Mouse (Mus musculus): Measurements from ENCODE around the gene Olfr1440. TPM values are rescaled to one million over a fixed set of nuclear protein-coding genes. Genes with fewer than 3 reads are reported as not detected.

Gene Olfr1440
- not detected in 2 replicates for polyA plus RNA-seq (2015; fragmentation: Nextera tagmentation; extraction: Ambion mirVana)

DNA sequence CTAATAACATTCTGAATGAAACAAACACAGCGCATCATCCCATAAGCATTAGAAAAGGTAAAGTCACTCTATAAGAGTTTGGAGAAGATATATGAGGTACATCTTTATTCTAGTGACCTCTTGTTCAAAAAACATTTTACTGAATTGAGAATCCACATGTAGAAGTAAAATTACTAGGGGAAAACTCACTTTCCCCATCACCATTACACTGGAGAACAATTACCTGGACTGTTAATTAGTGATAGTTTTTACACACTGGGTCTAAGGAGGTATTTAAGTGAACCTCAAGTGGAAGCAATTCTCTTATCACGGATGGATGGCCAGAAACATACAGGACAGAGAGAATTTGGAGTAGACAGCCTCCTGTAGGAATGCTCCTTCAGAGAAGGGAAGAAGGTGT lies at the start of gene Olfr1440:
Gene Olfr1440, plus strand, starts transcription at position 301 of the 400 bp plus-strand sequence.
- Histone ChIP-seq H3K27me3 (ENCODE audit: insufficient read depth, low read length) (no peaks in the 10 kb centered on the region), H3K4me1 (ENCODE audit: insufficient read depth) (no peaks in the 10 kb centered on the region), H3K9ac (replicated peaks) (no peak within 1 kb of the TSS), H3K27ac (ENCODE audit: low read depth) (no peak within 1 kb of the TSS), H3K4me3 (ENCODE audit: low read depth, low read length) (no peak within 1 kb of the TSS), H3K9me3 (ENCODE audit: low read length) (no peaks in the 10 kb centered on the region), H3K36me3 (replicated peaks; ENCODE audit: insufficient read depth, low read length) (no peaks in the 10 kb centered on the region), H3K4me2 (ENCODE audit: low read depth, low read length) (no peak within 1 kb of the TSS)
- DNase-seq (no peak), ATAC-seq (no peak)
- no peak for TF ChIP-seq CTCF (IDR thresholded peaks at IDR 0.05; ENCODE audit: low read depth)
- TF ChIP-seq EP300 (IDR thresholded peaks at IDR 0.05; ENCODE audit: low read depth) = no peak
- 74% methylated on average over 2 of the region's 2 CpGs for WGBS (ENCODE audit: insufficient replicate concordance)

DNA sequence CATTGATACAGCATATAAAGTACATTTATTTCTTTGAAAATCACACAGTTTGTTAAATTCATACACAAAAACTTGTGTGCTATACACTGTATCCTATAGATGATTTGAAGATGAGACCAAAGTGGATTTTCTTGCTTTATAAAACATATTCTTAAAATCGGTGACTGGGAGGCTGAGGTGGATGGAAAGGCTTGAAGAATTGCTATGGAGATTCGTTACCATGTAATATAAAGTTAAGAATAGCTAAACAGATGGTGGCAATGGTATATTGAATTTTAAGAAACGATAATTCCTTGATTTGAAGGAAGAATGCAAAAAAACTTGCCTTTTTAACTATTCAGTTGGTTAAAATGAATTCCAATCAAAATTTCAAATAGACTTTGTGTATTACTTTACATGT lies 14.1 kb upstream of the Olfr1440 start:
- DNase-seq (no peak), ATAC-seq (no peak)
- no peaks in the 10 kb centered on the region for H3K36me3 ChIP-seq (replicated peaks; ENCODE audit: insufficient read depth, low read length)
- no peaks in the 10 kb centered on the region for H3K27me3 ChIP-seq (ENCODE audit: insufficient read depth, low read length)
- no peak overlapping the region for H3K9ac ChIP-seq (replicated peaks)
- no peak overlapping the region for H3K4me3 ChIP-seq (ENCODE audit: low read depth, low read length)
- WGBS (ENCODE audit: insufficient replicate concordance) = 61% methylated on average over 3 of the region's 3 CpGs
- TF ChIP-seq CTCF (IDR thresholded peaks at IDR 0.05; ENCODE audit: low read depth) = no peak
- TF ChIP-seq EP300 (IDR thresholded peaks at IDR 0.05; ENCODE audit: low read depth) = no peak
- H3K9me3 ChIP-seq (ENCODE audit: low read length) = no peaks in the 10 kb centered on the region
- no peaks in the 10 kb centered on the region for H3K4me1 ChIP-seq (ENCODE audit: insufficient read depth)
- no peak overlapping the region for H3K4me2 ChIP-seq (ENCODE audit: low read depth, low read length)
- no peak overlapping the region for H3K27ac ChIP-seq (ENCODE audit: low read depth)

DNA sequence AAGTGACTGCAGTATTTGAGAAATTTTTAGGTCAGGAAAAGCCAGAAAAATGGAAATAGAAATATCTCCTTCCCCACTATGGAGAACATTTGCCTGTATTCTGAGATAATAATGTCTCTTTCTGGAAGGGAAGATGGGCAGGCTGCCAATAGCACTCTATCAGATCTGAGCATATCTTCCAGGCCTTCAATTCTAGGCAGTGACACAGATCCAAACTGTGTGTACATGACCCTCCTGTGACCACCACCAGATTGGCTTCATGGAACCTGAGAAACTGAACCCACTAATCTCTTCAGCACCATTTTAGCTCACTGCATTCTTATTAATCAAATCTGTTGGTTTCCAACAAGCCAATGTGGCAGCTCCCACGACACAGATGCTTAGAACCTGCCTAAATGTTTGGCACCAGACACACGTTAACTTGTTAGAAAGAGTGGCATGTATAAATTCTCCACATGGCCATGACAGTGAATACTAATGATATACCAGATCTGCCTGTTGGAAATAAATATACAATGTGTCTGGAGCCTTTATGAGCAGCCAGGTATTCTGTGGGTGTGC lies 12.5 kb upstream of the Olfr1440 start:
- Histone ChIP-seq H3K4me1 (ENCODE audit: insufficient read depth) (no peaks in the 10 kb centered on the region), H3K27me3 (ENCODE audit: insufficient read depth, low read length) (no peaks in the 10 kb centered on the region), H3K4me3 (ENCODE audit: low read depth, low read length) (no peak overlapping the region), H3K9me3 (ENCODE audit: low read length) (no peaks in the 10 kb centered on the region), H3K4me2 (ENCODE audit: low read depth, low read length) (no peak overlapping the region), H3K9ac (replicated peaks) (no peak overlapping the region), H3K36me3 (replicated peaks; ENCODE audit: insufficient read depth, low read length) (no peaks in the 10 kb centered on the region), H3K27ac (ENCODE audit: low read depth) (no peak overlapping the region)
- ATAC-seq (no peak), DNase-seq (no peak)
- 64% methylated on average over 2 of the region's 2 CpGs for WGBS (ENCODE audit: insufficient replicate concordance)
- no peak for TF ChIP-seq CTCF (IDR thresholded peaks at IDR 0.05; ENCODE audit: low read depth)
- TF ChIP-seq EP300 (IDR thresholded peaks at IDR 0.05; ENCODE audit: low read depth) = no peak

DNA sequence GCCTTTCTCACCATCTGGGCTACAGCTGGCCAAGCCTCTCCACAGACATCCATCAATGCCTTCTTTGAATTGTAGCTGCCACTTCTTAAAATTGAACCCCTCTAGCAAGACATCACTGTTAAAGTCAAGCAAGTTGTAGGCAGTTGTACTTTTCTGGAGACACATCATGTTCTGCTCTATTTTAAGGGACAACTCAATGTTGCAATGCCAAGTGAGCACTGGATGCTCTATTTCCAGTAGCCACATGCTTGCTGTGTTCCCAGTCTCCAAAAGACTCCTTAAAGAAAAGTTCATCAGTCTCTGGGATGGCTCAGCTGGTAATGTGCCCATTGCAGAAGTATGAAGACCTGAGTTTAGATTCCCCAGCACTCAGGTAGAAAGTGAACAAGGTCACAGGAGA lies 26.7 kb downstream of the Olfr1440 start:
- ATAC-seq = no peak

DNA sequence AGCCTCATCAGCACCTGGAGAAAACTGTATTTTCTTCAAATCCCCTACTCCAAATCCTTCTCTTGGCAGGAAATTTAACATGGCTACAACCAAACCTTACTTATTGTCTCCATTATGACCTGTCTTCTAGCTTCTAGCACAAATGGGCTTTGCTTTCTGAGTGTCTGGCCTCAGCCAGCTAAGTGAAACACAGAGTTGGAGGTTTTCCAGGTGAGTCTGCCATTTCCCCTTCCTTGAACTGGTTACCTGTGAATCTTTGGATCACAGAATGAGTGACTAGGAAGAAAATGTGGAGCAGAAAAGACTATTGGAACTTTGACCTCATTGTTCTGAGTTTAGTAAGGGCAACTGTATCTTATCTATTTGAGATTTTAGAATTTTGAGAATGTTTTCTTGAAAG lies 30.3 kb downstream of the Olfr1440 start, which contains the start of gene Olfr1441:
Gene Olfr1441, plus strand, starts transcription at position 73 of the 400 bp plus-strand sequence.
- H3K27me3 ChIP-seq (ENCODE audit: insufficient read depth, low read length) = no peaks in the 10 kb centered on the region
- no peak within 1 kb of the TSS for H3K4me2 ChIP-seq (ENCODE audit: low read depth, low read length)
- H3K9me3 ChIP-seq (ENCODE audit: low read length) = no peaks in the 10 kb centered on the region
- H3K9ac ChIP-seq (replicated peaks) = no peak within 1 kb of the TSS
- H3K4me1 ChIP-seq (ENCODE audit: insufficient read depth) = no peaks in the 10 kb centered on the region
- H3K36me3 ChIP-seq (replicated peaks; ENCODE audit: insufficient read depth, low read length) = no peaks in the 10 kb centered on the region
- TF ChIP-seq EP300 (IDR thresholded peaks at IDR 0.05; ENCODE audit: low read depth) (no peak), CTCF (IDR thresholded peaks at IDR 0.05; ENCODE audit: low read depth) (no peak)
- DNase-seq (no peak), ATAC-seq (no peak)
- H3K4me3 ChIP-seq (ENCODE audit: low read depth, low read length) = no peak within 1 kb of the TSS
- H3K27ac ChIP-seq (ENCODE audit: low read depth) = no peak within 1 kb of the TSS

More for the DNA sequence above, 26.7 kb downstream of the Olfr1440 start:
- no peak overlapping the region for H3K9ac ChIP-seq (replicated peaks)
- TF ChIP-seq CTCF (IDR thresholded peaks at IDR 0.05; ENCODE audit: low read depth) = no peak
- H3K9me3 ChIP-seq (ENCODE audit: low read length) = no peaks in the 10 kb centered on the region
- H3K27ac ChIP-seq (ENCODE audit: low read depth) = no peak overlapping the region
- H3K4me1 ChIP-seq (ENCODE audit: insufficient read depth) = no peaks in the 10 kb centered on the region
- no peak overlapping the region for H3K4me3 ChIP-seq (ENCODE audit: low read depth, low read length)
- no peaks in the 10 kb centered on the region for H3K36me3 ChIP-seq (replicated peaks; ENCODE audit: insufficient read depth, low read length)
- no peak overlapping the region for H3K4me2 ChIP-seq (ENCODE audit: low read depth, low read length)
- H3K27me3 ChIP-seq (ENCODE audit: insufficient read depth, low read length) = no peaks in the 10 kb centered on the region
- no peak for DNase-seq

DNA sequence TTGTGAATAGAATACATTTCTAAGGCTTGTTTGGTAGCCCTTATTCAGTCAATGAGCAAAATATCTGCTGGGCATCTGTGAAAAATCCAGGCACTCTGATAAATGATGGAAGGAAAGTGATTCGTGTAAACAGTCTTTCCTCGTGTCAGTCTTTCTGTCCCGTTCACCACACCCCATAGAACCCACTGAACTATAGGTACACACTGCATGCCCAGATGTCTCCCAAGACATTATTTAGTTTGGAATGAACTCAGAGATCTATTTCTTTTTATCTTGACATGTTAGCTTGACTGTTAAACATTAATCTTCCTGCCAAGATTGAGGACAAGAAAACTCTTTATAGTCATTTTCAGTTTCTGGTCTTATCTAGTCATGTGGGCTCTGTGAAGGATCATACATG lies 31.2 kb downstream of the Olfr1440 start:
- DNase-seq (no peak), ATAC-seq (no peak)
- H3K27ac ChIP-seq (ENCODE audit: low read depth) = no peak overlapping the region
- H3K4me2 ChIP-seq (ENCODE audit: low read depth, low read length) = no peak overlapping the region
- H3K9me3 ChIP-seq (ENCODE audit: low read length) = no peaks in the 10 kb centered on the region
- no peak overlapping the region for H3K4me3 ChIP-seq (ENCODE audit: low read depth, low read length)
- no peaks in the 10 kb centered on the region for H3K36me3 ChIP-seq (replicated peaks; ENCODE audit: insufficient read depth, low read length)
- H3K27me3 ChIP-seq (ENCODE audit: insufficient read depth, low read length) = no peaks in the 10 kb centered on the region
- TF ChIP-seq EP300 (IDR thresholded peaks at IDR 0.05; ENCODE audit: low read depth) (no peak), CTCF (IDR thresholded peaks at IDR 0.05; ENCODE audit: low read depth) (no peak)
- no peak overlapping the region for H3K9ac ChIP-seq (replicated peaks)
- H3K4me1 ChIP-seq (ENCODE audit: insufficient read depth) = no peaks in the 10 kb centered on the region
- 56% methylated on average over 3 of the region's 3 CpGs for WGBS (ENCODE audit: insufficient replicate concordance)

DNA sequence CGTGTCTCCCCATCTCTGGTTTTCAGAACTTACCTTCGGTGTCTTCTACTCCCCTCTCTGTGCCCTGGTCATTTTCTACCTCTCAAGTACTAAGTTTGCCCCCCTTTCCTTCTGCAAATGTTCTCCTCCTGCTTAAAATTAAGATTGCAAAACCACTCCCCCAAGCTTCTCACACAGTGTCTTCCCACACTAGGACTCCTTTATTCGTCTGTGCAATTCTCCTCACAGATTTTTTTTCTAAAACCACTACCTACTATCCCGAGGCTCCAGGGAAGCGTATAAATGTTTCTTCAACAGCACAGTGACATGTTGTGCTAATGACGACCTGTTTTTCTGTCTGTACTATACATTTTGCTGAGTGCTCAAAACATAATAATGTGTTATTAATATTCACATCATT lies 33.5 kb downstream of the Olfr1440 start:
- no peaks in the 10 kb centered on the region for H3K9me3 ChIP-seq (ENCODE audit: low read length)

More for the DNA sequence above, 33.5 kb downstream of the Olfr1440 start:
- H3K36me3 ChIP-seq (replicated peaks; ENCODE audit: insufficient read depth, low read length) = no peaks in the 10 kb centered on the region
- no peak overlapping the region for H3K4me2 ChIP-seq (ENCODE audit: low read depth, low read length)
- no peak overlapping the region for H3K4me3 ChIP-seq (ENCODE audit: low read depth, low read length)
- no peak overlapping the region for H3K9ac ChIP-seq (replicated peaks)
- no peaks in the 10 kb centered on the region for H3K27me3 ChIP-seq (ENCODE audit: insufficient read depth, low read length)
- H3K27ac ChIP-seq (ENCODE audit: low read depth) = no peak overlapping the region
- no peak for ATAC-seq
- TF ChIP-seq CTCF (IDR thresholded peaks at IDR 0.05; ENCODE audit: low read depth) (no peak), EP300 (IDR thresholded peaks at IDR 0.05; ENCODE audit: low read depth) (no peak)
- DNase-seq = no peak
- whole genome bisulfite sequencing (ENCODE audit: insufficient replicate concordance) = 62% methylated on average over 6 of the region's 6 CpGs
- H3K4me1 ChIP-seq (ENCODE audit: insufficient read depth) = no peaks in the 10 kb centered on the region
